25 mouse cellular contexts compared by ENCODE assay signal in genomic region chr2:40643712-40644334, GRCm38 (mm10).
A peak's percentile ranks its signal among the peaks of the same experiment; 100 is the strongest.
DNase-seq lines count a peak whose midpoint lies in the region; ATAC-seq lines count a peak whose summit lies in the region.
"Had no signal": no experiment of that assay in that cellular context is flagged by ENCODE, and none has a peak within 500 bp of the region (broad histone marks: within the 10 kb centered on the region; RNA-seq: fewer than 3 reads in every experiment).

No protein-coding gene starts in this region.

- no peaks in the 10 kb centered on the region for H3K9me3 ChIP-seq in neural tube, embryonic 12.5 days
- H3K9me3 ChIP-seq in forebrain, embryonic 14.5 days (replicated peaks; ENCODE audit: control insufficient read depth, low read length): no peaks in the 10 kb centered on the region
- H3K9me3 ChIP-seq: hindbrain, embryonic 10.5 days; limb, embryonic 10.5 days; limb, embryonic 15.5 days; liver, embryonic 13.5 days had no signal

- no peaks in the 10 kb centered on the region for H3K36me3 ChIP-seq in neural tube, embryonic 12.5 days
- H3K36me3 ChIP-seq in forebrain, embryonic 14.5 days (ENCODE audit: control insufficient read depth, insufficient read depth, low read length): no peaks in the 10 kb centered on the region
- H3K36me3 ChIP-seq: hindbrain, embryonic 10.5 days; limb, embryonic 10.5 days; limb, embryonic 15.5 days; liver, embryonic 13.5 days had no signal

- no peaks in the 10 kb centered on the region for H3K4me1 ChIP-seq in neural tube, embryonic 12.5 days
- no peaks in the 10 kb centered on the region; the same call in 1 of the 2 replicates for H3K4me1 ChIP-seq in forebrain, embryonic 14.5 days (ENCODE audit: control insufficient read depth, insufficient read depth, low read length)
- H3K4me1 ChIP-seq: hindbrain, embryonic 10.5 days; limb, embryonic 15.5 days; liver, embryonic 13.5 days had no signal

- ATAC-seq in neural tube, embryonic 12.5 days (ENCODE audit: low FRiP score, low read depth): peak; percentile 72
- peak; percentile 89 for ATAC-seq in forebrain, embryonic 14.5 days
- ATAC-seq: intestine, postnatal 0 days had no signal

- no peak overlapping the region for H3K9ac ChIP-seq in neural tube, embryonic 12.5 days
- no peak overlapping the region for H3K9ac ChIP-seq in forebrain, embryonic 14.5 days (ENCODE audit: low read length)
- H3K9ac ChIP-seq: limb, embryonic 15.5 days; liver, embryonic 13.5 days had no signal

- H3K4me3 ChIP-seq in neural tube, embryonic 12.5 days: no peak overlapping the region
- no peak overlapping the region for H3K4me3 ChIP-seq in forebrain, embryonic 14.5 days (ENCODE audit: low read depth, low read length)
- H3K4me3 ChIP-seq: gastrocnemius, adult 2 months; hindbrain, embryonic 10.5 days; limb, embryonic 10.5 days; limb, embryonic 15.5 days; liver, embryonic 13.5 days had no signal

- no peak for DNase-seq in neural tube, embryonic 10.5 days (ENCODE audit: extremely low spot score, low spot score)
- DNase-seq in forebrain, embryonic 14.5 days (ENCODE audit: low spot score): peak; percentile 52
- DNase-seq in mesoderm, embryonic 11.5 days (ENCODE audit: low read depth, low spot score): peak; percentile 1
- no peak for DNase-seq in adrenal gland, postnatal 25 days
- DNase-seq in right cerebral cortex, adult 18-20 months: no peak
- DNase-seq: adrenal gland, postnatal 36 days; B cell, adult 2 months; cerebellum, adult 2 months; cerebellum, postnatal 14 days; gastrocnemius, adult 2 months; heart, postnatal 14 days; kidney, adult 9 months; kidney, postnatal 14 days; layer of hippocampus, adult 9-11 months; liver, embryonic 13.5 days; lung, adult 2 months; lung, postnatal 10 days; midbrain, embryonic 14.5 days; right cerebral cortex, postnatal 4 days had no signal

- 24% methylated on average over 6 of the region's 6 CpGs for WGBS in neural tube, embryonic 12.5 days
- WGBS in forebrain, embryonic 14.5 days: 7% methylated on average over 6 of the region's 6 CpGs

- no peaks in the 10 kb centered on the region for H3K27me3 ChIP-seq in neural tube, embryonic 12.5 days (replicated peaks)
- H3K27me3 ChIP-seq in forebrain, embryonic 14.5 days (replicated peaks; ENCODE audit: control insufficient read depth, insufficient read depth, low read length): no peaks in the 10 kb centered on the region
- H3K27me3 ChIP-seq: limb, embryonic 15.5 days; liver, embryonic 13.5 days had no signal

- no peak overlapping the region for H3K4me2 ChIP-seq in neural tube, embryonic 12.5 days (replicated peaks)
- no peak overlapping the region for H3K4me2 ChIP-seq in forebrain, embryonic 14.5 days (ENCODE audit: low read length)
- H3K4me2 ChIP-seq: limb, embryonic 15.5 days; liver, embryonic 13.5 days had no signal

- H3K27ac ChIP-seq in neural tube, embryonic 12.5 days: no peak overlapping the region
- H3K27ac ChIP-seq in forebrain, embryonic 14.5 days (ENCODE audit: low read depth, low read length): no peak overlapping the region
- H3K27ac ChIP-seq: gastrocnemius, adult 2 months; hindbrain, embryonic 10.5 days; limb, embryonic 10.5 days; limb, embryonic 15.5 days; liver, embryonic 13.5 days; macrophage had no signal

Comparison
In these comparisons a context has a peak if more than half of its experiments do, and no peak if none do; other contexts are left out.
1. DNase-seq: peak in forebrain, embryonic 14.5 days (single experiment) and mesoderm, embryonic 11.5 days (single experiment); none in neural tube, embryonic 10.5 days (single experiment), adrenal gland, postnatal 25 days (single experiment) and right cerebral cortex, adult 18-20 months (single experiment).